Mouse (Mus musculus) kidney, postnatal 10 days (tissue): ENCODE results near the gene Ablim2.

Experiments
- DNase-seq: peaks from one replicate; pipeline ENCODE4 v3.0.0; 2021; ENCODE audit warnings: mixed read lengths

Ablim2 gene

GRCm38 (mm10) chr5:35890985-35891730 lies 133.5 kb downstream of the Ablim2 start:
- DNase-seq, result no peak

DNA sequence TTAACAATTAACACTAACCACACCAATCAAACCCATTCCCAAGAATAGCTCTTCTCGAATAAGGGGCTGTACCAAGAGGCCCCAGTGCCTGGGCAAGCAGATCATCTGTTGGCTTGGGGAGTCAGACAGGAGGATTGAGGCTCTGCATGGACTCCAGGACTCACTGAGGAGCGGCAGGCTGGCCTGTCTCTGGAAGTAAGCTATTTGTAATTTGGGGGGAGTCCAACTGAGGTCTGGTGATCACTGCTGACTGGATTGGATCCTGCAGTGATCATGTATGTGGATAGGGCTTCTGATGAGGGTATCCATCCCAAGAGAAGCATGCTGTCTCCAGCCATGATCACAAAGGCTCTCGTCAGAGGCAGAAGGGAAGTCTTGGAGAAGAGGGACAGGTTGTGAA lies 134.7 kb downstream of the Ablim2 start:
- DNase-seq, result no peak

DNA sequence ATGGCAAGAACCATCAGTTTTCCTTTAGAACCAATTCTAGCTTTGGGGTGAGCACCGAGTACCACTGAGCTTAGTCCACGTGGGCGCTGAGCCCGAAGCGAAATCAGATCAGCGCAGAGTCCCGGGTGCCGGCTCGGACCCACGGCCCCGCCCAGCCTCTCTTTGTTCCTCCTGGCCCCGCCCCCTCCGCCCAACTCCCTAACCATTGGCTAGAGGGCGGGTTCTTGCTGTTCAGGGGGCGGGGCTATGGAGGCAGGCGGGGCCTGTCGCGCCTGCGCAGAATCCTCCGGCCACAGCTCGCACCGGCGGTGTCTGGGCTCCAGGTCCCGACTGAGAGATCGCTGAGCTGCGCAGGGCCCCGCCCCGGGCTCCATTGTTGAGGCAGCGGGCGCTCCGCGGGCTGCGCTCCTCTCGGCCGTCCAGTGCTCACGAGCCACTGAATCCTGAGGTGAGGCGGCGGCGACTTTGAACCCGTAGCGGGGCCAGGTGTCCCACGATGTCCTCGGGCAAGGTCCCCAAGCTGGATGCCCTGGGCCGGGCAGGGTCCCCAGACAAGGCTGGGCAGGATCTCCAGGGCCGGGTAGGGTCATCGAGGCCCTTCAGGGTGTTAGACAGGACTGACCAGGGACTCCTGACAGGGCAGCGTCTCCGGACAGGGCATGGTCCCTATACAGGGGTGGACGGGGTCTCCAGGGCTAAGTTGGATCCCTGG lies 135.6 kb downstream of the Ablim2 start, which contains the start of gene Afap1:
Gene Afap1, plus strand, starts transcription at position 227 of the 712 bp plus-strand sequence.
- DNase-seq, result peak; percentile 100

DNA sequence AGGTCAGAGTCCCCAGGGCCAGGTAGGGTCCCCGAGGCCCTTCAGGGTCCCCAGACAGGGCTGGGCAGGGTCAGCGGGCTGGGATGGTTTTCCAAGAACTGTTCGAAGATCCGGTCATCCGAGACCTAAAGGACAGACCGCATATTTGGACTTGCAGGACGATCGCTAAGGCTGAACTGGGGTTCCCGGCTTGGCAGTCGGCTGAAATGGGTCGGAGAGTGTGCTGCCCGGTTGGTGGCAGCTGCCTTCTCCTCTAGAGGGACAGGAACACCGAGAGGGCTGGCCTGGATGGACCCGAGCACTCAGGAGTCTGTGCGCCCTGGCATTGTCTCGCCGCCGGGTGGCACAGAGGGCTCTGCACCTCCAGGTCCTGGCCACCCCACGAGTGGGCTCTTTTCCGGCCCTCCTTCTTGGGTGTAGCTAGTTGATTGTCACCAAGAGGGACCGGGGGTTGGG lies 136.2 kb downstream of the Ablim2 start:
- DNase-seq, result peak; percentile 80

- peak; percentile 65 for DNase-seq
These were observed 136.8 kb downstream of the Ablim2 start for GRCm38 (mm10) chr5:35894295-35895047.

GRCm38 (mm10) chr5:35895926-35896325 lies 138.2 kb downstream of the Ablim2 start:
- DNase-seq, result no peak

DNA sequence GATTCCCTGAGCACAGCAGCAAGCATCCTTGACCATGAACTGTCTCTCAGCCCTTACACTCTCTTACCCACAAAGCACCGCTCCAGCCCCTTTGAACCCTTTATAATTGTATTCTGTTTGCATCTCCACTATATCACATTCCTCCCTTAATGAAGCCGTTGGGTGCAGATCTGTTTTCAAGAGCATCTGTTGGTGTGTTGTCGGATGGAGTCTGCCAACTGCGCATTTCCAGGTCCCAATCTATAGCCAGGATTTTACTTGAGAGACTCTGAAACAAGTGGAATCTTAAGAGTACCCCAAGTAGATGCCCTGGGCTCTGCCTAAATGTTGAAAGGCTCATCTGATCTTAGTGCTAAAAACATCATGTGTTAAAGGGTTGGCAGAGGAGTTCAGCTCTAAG lies 138.9 kb downstream of the Ablim2 start:
- no peak for DNase-seq

GRCm38 (mm10) chr5:35897147-35897546 lies 139.5 kb downstream of the Ablim2 start:
- no peak for DNase-seq

- no peak for DNase-seq
These were observed 140.4 kb downstream of the Ablim2 start for GRCm38 (mm10) chr5:35898114-35898513.

DNA sequence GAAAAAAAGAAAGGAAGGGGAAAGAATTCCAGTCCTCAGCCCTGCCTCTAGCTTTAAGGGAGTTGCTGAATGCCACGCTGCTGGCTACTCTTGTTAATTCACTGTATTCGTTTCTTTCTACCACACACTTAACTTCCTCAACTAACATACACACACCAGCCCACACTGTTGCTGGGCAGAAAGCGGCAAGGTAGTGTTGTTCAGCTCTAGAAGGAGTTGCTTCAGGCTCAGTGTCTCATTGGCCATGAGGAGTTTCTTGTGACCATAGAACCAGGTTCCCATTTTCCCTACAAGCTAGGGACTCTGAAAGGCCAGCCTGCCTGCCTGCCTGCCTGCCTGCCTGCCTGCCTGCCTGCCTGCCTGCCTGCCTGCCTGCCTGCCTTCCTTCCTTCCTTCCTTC lies 141.3 kb downstream of the Ablim2 start:
- DNase-seq, result no peak

GRCm38 (mm10) chr5:35900401-35901225 lies 142.9 kb downstream of the Ablim2 start:
- peak; percentile 53 for DNase-seq

DNA sequence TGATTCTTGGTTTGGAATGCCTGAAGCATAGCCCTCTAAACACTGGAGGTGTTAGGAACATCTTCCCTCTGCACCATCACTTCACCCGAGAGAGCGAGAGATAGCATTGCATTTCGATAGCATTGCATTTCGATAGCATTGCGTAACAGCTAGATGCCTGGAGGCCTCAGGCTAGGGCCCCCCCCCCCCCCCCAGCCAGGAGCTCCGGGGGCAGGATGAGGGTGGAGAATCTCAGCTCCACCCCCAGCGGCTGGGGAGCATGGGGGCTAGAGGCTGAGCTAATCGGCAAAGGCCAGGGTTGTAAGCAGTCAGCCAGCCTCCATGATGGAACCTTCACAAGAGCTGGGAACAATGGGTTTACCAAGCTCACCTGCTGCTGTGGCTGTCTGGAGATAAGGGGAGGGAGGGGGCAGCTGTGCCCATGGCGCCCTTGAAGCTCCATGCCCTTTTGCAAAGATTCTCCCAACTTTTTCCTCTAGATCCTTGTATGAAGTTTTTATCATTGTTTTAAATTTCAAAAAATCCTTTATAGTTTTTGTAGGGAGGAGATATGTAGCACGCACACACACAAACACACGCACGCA lies 143.6 kb downstream of the Ablim2 start:
- DNase-seq, result peak; percentile 51

DNA sequence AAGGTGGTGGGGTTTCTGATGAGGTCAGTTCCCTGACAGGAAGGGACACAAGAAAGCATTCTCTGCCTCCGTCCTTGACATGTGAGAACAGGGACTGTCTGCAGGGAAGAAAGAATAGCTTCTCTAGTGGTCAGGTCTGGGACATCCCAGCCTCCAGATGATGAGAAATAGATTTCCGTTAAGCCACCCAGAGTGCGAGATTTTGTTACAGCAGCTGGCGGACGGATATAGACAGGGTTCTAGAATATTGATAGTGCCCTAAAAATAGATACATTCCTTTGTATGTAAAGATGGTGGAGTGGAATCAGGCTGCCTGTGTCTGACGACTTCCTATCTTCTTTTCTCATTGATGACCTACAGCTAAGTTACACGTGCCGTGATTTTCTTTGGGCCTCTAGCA lies 145.8 kb downstream of the Ablim2 start:
- no peak for DNase-seq

GRCm38 (mm10) chr5:35905283-35905682 lies 147.6 kb downstream of the Ablim2 start:
- DNase-seq, result no peak

DNA sequence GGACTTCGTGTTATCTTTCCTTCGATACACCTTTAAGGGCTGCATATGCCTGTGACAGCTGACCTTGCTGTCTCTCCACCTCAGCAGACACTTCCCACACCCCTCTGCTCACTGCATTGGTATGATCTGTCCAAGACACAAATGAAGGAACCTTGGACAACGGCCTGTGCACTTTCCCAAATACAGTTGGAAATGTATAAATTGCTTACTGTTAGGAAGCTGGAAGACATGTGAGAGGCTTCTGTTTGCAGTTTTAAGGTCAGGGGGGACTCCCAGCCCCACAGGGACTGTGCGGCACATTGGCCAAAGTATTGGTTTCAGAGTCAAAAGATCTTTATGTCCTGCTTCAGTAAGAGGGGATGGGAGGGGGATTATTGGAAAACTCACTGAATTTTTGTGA lies 149.4 kb downstream of the Ablim2 start:
- DNase-seq, result no peak

- peak; percentile 87 for DNase-seq
These were observed 150.2 kb downstream of the Ablim2 start for GRCm38 (mm10) chr5:35907633-35908426.

DNA sequence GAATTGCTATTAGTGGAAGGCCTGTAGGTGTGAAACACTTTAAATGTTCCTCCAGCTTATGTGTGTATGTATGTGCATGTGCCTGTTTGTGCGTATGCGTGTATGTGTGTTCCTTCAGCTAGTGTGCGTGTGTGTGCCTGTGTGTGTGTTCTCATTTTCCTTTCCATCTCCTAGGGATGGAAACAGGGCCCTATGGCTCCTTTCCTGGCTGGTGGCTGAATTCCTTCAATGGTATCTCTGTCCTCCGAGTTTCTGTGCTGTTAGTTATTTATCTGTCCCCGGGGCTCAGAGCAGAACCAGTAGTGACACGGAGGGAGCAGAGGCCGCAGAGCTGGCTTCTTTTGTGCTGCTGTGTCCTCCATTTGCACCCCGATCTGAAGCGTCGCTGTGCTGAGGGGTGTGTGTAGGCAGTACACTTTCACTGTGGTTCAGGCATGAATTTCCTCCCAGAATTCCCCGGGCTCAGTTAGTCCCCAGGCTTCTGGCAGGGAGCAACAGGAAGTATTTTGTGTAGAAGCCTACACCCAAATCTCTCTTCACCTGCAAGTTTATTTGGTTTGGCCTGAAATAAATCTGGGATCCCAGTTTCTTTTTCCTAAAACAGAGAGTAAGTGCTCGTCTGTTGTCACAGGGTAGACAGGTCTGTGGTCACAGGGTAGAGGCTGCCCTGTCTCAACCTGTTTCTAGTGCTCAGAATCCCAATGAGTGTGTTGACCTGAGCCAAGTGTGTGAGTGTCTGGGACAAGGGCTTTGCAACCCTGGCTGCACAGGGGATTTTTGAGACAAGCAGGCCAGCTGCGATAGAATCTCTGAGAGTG lies 151.2 kb downstream of the Ablim2 start:
- peak; percentile 65 for DNase-seq

DNA sequence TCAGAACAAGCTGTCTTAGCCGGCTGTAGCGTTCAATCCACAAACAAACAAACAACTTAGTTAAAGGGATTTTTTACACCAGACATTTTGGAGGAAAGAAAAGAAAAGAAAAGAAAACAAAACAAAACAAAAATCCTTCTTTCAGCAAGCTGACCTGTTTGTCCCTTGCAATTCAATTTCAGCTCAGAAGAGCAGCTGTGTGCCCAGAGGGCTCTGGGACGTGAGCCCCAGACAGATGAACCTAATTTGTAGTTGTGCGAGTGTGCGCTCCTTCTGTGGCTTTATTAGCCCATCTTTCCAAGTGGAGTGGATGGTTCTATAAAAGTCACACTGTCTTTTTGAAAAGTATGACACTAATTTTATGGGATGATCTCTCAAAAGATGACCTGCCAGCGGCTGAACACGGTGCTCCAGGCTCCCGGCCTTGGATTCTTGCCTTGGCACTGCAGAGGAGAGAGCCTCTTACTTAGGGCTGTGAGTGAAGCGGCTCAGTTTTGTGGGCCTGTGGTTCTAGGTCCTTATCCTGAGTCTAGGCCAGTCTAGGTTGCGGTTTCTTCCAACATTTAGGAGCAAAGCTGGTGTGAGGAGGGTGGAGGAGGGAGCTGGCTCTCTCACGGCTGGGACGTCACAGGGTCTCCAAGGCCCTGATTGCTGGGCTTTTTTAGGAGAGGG lies 158.1 kb downstream of the Ablim2 start:
- no peak for DNase-seq

DNA sequence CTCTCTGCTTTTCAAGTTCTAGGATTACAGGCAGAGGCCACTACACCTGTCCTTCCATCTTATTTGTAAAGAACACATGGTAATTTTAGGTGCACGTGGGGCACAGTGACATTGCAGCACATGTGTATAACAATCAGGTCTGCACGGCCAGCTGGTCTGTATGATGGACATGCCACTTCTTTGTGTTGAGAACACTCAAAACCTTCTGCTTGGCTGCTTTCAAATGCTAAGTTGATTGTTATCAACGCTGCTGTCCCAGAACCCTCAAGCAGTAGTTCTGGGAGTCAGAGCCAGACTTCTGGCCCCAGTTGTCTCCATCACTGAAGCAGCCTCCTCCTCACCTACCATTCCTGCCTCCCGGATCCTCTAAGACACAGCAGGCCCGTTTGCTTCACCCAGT lies 159.0 kb downstream of the Ablim2 start:
- no peak for DNase-seq

DNA sequence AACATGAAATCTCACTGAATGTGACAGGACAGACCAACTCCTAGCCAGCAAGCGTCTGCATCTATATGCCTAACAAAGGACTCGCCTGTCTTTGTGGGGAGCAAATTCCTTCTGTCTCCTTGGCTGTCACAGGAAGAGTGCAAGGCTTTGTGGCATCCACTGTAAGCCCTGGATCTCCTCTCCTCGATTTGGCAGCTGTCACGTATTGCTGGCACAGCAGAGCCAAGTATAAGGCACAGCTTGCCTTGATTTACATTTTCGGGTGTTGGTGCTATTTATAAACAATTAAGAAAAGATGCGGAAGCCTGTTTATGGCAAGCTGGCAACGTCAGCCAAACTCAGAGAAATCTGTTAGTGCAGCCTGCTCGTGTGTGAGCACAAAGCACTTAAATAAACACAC lies 160.7 kb downstream of the Ablim2 start:
- DNase-seq, result no peak
